Mouse (Mus musculus): ENCODE results near the gene Ripor2.

Ripor2 gene

GRCm38 (mm10) chr13:24648027-24648426 is 66.0 kb downstream of the Ripor2 start:
- no peak for DNase-seq (ENCODE audit: low spot score)

GRCm38 (mm10) chr13:24648668-24649067 is 66.7 kb downstream of the Ripor2 start:
- no peak for DNase-seq (ENCODE audit: low spot score)

DNA sequence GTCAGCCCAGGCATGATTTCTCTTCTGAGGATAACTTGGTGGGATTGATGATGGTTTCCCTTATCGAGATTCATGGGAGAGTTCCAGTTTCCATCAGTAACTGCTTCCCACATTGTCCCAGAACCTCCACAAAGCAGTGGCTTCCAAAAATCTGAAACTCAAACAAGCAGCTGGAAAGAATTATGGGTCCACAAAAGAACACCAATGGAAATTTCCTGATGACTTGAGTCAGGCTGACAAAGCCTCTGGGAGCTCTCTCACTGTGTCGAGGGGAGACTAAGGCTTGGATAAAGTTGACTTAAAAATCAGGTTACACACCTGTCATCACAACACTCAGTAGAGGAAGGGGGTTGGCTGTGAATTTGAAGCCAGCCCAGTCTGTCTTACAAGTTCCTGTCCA is 67.1 kb downstream of the Ripor2 start:
- DNase-seq (ENCODE audit: low spot score), result no peak

DNA sequence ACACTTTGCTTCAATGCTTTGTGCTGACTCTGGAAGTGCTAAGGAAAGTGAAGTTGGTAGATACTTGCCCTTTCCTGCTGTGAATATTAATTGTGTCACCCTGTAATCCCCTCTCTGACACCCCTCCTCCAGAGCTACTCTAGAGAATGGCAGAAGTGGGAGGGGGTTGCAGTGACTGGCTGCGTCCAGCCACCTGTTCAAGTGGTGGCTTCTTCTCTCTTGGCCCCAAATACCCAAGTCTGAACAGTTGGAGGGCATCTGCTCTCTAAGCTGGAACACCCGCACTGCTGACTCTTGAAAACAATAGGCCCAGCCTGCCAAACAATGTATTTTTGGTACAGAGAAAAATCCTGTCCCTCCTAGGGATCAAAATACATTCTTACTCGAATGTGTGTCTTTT is 69.0 kb downstream of the Ripor2 start:
- no peak for DNase-seq (ENCODE audit: low spot score)

- no peak for DNase-seq (ENCODE audit: low spot score)
Observed at GRCm38 (mm10) chr13:24654919-24655635, 73.1 kb downstream of the Ripor2 start.

GRCm38 (mm10) chr13:24656719-24657497 is 74.9 kb downstream of the Ripor2 start:
- no peak for DNase-seq (ENCODE audit: low spot score)

- no peak for DNase-seq (ENCODE audit: low spot score)
Observed at GRCm38 (mm10) chr13:24666763-24667162, 84.8 kb downstream of the Ripor2 start.

DNA sequence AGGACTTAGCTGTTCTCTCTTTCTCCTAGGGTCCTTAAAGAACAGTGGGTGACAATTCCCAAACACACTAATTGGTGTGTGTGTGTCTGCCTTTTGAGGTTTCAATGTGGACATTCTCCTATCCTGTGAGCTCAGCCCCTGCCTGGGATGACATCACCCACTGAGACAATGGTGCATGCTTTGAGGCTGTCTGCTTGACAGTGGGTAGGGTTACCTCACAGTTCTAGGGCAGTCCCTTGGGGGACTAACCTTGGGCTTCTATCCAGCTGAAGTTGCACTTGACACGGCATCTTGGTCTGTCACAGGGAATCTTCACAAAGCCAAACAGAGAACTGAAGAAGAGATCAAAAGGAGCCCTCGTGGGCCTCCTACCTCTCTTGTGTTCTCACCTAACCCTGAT is 86.6 kb downstream of the Ripor2 start:
- DNase-seq (ENCODE audit: low spot score), result no peak

DNA sequence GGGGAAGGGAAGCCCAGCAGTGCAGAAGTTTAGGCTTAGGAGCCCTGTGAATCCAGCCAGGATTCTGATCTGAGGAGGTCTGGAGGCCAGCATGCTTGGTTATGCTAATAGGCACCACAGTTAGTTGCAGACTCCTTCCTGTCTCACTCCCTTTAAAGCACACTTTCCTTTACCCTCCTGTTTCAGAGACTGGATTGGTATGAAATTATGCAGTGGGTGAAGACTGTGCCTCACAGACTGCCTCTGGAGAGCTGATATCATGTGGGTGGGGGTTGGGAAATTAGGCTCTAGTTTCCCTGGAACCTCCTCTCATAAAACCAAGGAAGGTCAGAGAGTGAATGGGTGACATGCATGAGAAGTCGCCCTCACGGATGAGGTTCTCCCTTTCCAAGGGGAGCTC is 88.7 kb downstream of the Ripor2 start:
- no peak for DNase-seq (ENCODE audit: low spot score)

DNA sequence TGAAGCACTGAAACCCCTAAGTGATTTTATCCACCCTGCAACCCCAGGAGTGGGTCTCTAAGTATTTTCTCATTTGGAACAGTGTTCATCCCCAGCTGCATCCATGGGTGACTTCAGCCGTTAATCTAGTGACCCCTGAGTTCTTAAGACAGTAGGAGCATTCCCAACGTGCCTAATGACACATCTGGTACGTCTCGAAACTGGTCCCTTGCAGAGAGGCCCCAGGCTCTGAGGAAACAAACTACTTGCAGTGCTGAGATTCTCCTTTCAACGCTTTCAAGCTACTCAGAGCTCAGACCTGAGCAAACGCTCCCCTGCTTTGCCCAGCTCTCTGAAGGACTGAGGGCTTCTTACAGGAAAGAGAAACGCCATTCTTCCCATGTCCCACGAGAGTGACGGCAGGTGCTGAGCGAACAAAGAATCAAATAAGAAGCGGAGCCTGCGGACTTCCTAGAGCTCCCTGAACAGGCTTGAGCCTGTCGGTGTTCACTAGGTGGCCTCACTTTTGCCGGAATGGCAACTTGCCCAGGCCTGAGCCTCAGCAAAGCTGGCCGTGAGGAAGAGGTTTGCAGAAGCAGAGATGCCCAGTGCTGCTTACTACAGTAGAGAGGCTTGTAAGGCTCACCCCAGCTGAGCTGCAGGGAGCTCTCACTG is 97.2 kb downstream of the Ripor2 start:
- DNase-seq (ENCODE audit: low spot score), result no peak

GRCm38 (mm10) chr13:24680951-24681350 is 99.0 kb downstream of the Ripor2 start:
- DNase-seq (ENCODE audit: low spot score), result no peak

DNA sequence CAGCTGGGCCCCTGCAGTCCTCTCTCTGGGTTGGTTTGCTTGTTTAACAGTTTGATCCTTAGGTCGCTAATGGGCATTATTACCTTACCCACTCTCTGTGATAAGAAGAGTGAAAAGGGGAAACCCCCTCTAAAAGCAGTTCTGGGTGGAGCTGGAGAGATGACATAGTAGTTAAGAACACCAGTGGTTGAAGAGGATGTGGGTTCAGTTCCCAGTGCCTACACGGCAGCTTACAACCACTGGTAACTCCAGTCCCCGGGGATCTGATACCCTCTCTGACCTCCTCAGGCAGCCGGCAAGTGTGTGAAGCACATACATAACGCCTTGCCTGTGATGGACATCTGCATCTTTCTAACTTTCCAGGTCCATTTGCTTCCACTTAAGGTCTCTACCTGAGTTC is 100.4 kb downstream of the Ripor2 start:
- no peak for DNase-seq (ENCODE audit: low spot score)

DNA sequence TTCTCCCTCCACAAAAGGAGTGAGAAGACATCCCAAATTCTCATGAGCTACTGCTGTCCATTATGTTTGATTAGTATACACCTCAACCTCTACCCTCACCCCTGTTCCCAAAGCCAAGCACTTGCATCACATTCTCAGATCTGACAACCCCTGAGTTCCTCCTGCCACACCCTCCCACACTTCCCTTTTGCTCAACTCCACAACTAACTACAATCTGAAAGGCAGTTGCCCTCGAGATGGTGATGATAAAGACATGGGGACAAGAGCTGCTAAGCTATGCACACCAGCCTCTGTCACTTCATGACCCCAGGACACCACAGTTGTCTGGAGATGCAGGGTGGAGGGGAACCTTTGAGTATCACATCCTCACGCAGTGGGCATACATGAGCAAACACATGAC is 102.5 kb downstream of the Ripor2 start:
- DNase-seq (ENCODE audit: low spot score), result no peak

- DNase-seq (ENCODE audit: low spot score), result no peak
Observed at GRCm38 (mm10) chr13:24685846-24686245, 103.9 kb downstream of the Ripor2 start.

- peak; percentile 84 for DNase-seq (ENCODE audit: low spot score)
Observed at GRCm38 (mm10) chr13:24686705-24687665, 105.0 kb downstream of the Ripor2 start.

DNA sequence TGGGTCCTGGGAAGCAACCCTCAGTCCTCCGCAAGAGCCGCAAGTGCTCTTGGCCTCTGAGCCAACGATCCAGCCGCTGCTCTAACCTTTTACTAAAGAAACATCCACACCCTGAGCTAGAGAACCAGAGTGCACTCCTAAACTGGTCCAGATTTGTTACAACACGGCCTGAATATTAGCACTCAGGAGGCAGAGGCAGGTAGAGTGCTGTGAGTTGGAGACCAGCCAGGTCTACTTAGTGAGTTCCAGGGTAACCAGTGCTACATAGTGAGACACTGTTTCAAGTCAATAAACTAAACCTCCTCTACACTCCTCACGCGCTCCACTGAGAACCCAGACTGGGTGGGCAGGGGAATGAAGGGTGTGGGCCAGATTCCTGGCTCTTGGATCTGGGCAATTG is 111.3 kb downstream of the Ripor2 start:
- no peak for DNase-seq (ENCODE audit: low spot score)

DNA sequence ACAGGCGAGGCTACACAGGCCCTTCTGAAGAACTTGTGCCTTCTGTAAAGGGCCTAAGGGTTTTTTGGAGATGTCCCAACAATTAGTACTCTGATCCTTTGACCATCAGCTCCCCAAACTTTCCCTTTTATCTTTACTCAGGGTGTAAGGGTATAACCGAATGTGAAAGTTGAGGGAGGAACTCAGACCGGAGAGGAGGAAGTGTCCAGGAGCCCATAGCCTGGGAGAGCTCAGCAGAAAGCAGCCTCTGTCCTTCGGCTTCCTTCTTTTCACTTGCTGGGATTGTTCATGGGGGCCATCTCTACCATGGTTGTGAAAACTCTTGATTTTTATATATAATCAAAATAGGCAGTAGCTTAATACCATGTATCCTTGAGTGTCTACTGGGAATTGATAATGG is 116.8 kb downstream of the Ripor2 start:
- DNase-seq (ENCODE audit: low spot score), result peak; percentile 11

- peak; percentile 20 for DNase-seq (ENCODE audit: low spot score)
Observed at GRCm38 (mm10) chr13:24702128-24702527, 120.1 kb downstream of the Ripor2 start.

DNA sequence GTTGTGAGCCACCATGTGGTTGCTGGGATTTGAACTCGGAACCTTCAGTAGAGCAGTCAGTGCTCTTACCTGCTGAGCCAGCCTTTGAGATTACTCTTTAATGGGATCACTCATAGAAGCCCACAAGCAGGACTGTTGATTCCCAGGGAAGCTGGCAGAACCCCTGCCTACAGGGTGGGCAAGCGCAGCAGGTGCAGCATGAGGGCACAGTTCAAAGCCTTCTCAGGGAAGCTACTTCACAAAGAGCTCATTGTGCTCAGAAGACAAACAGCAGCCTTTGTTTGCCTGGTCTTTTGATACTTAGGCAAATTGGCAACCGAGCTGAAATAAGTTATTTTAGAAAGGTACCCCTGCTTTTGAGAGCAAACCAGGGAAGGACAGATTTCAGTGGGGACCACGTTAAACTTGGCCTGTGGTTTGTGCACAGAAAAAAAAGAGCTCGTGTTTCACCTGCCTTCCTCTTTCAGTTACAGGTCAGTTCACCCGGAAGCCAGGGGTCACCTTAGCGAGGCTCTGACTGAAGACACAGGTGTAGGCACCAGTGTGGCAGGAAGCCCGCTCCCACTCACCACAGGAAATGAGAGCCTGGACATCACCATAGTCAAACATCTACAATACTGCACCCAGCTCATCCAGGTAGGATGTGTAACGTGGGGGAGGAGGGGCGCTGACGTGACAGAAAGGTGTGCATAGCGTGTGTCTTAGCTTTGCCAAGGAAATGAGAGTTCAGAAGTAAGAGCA is 127.8 kb downstream of the Ripor2 start:
- no peak for DNase-seq (ENCODE audit: low spot score)

GRCm38 (mm10) chr13:24710968-24711367 is 129.0 kb downstream of the Ripor2 start:
- DNase-seq (ENCODE audit: low spot score), result no peak

DNA sequence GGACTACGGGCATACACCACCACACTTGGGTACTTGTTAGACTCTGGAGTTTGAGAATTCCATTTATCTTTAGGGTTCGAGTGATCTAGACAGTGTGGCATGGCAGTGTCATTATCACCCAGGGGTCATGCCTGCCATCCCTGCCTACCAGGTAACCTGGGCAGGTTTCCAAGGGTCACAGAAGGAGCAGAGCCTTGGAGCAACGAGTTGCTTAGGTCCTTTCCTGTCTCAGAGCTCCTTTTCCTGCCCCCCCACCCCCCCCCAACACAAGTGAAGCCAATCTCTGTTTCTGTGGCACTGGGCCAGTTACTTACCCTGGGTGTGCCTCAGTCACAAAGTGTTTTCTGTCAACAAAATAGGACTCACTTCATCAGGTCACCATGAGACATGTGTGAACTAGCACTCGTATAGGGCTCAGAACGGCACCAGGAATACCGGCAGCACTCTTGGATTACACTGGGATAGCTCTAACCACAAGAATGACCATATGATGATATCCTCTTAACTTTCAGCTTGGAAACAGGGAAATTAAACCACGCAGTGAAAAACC is 130.7 kb downstream of the Ripor2 start:
- DNase-seq (ENCODE audit: low spot score), result no peak
